Mouse (Mus musculus) embryonic facial prominence, embryonic 14.5 days (tissue): ENCODE measurements around the gene Slc30a3. TPM values are rescaled to one million over a fixed set of nuclear protein-coding genes. Genes with fewer than 3 reads are reported as not detected.
A peak's percentile ranks its signal among the peaks of the same experiment; 100 is the strongest.

Experiments
- ATAC-seq: fragments of 200-750 bp; cut with Nextera tagmentation; 2 replicates; pipeline ENCODE4 v1.8.0; 2017; ENCODE audit warnings: low read depth, moderate number of reproducible peaks, moderate TSS enrichment
- DNase-seq: peaks from one replicate; pipeline ENCODE4 v3.0.0-alpha.2; 2015; ENCODE audit warnings: low spot score
- H3K27ac ChIP-seq: fragments of 300-500 bp; sonication (generic); replicated peaks from 2 replicates; pipeline ENCODE4 v1.5.1; 2014; ENCODE audit warnings: low read depth, mild to moderate bottlenecking, low read length, moderate library complexity
- H3K27me3 ChIP-seq: fragments of 300-500 bp; sonication (generic); replicated peaks from 2 replicates; pipeline ENCODE4 v1.6.1; 2014; ENCODE audit warnings: low read length; ENCODE audit not compliant: control insufficient read depth, insufficient read depth
- H3K36me3 ChIP-seq: fragments of 300-500 bp; sonication (generic); 2 replicates; pipeline ENCODE4 v1.6.1; 2014; ENCODE audit warnings: low read length, mixed read lengths; ENCODE audit not compliant: control insufficient read depth, insufficient read depth
- H3K4me1 ChIP-seq: fragments of 300-500 bp; sonication (generic); 2 replicates; pipeline ENCODE4 v1.6.1; 2014; ENCODE audit warnings: antibody characterized with exemption, low read length; ENCODE audit not compliant: control insufficient read depth, insufficient read depth
- H3K4me2 ChIP-seq: fragments of 300-500 bp; sonication (generic); 2 replicates; pipeline ENCODE4 v1.6.1; 2014; ENCODE audit warnings: low read depth, mild to moderate bottlenecking, low read length, moderate library complexity, mixed read lengths
- H3K4me3 ChIP-seq: fragments of 300-500 bp; sonication (generic); 2 replicates; pipeline ENCODE4 v1.5.1; 2014; ENCODE audit warnings: low read depth, mild to moderate bottlenecking, low read length
- H3K9ac ChIP-seq: fragments of 300-500 bp; sonication (generic); 2 replicates; pipeline ENCODE4 v1.6.1; 2014; ENCODE audit warnings: low read depth, mild to moderate bottlenecking, low read length, moderate library complexity, mixed read lengths
- H3K9me3 ChIP-seq: fragments of 300-500 bp; sonication (generic); 2 replicates; pipeline ENCODE4 v1.6.1; 2016; ENCODE audit warnings: low read length; ENCODE audit not compliant: control insufficient read depth
- WGBS: fragments of 180-500 bp; shearing (Covaris S2); extraction: QIAGEN DNeasy Blood & Tissue Kit; methylation state at CpG from one replicate; pipeline ENCODE4 v1.1.7; 2014; 5-methylcytosine and 5-hydroxymethylcytosine counted together
- polyA plus RNA-seq: library from polyadenylated mRNA; unstranded; fragments of >200 nt; fragmentation: Nextera tagmentation; extraction: Ambion mirVana; gene quantifications from 2 replicates; pipeline ENCODE4 v1.2.1, GENCODE M21; 2014

Gene Slc30a3
- polyA plus RNA-seq, 1 experiment from 2014 or later, result 0.93 TPM

DNA sequence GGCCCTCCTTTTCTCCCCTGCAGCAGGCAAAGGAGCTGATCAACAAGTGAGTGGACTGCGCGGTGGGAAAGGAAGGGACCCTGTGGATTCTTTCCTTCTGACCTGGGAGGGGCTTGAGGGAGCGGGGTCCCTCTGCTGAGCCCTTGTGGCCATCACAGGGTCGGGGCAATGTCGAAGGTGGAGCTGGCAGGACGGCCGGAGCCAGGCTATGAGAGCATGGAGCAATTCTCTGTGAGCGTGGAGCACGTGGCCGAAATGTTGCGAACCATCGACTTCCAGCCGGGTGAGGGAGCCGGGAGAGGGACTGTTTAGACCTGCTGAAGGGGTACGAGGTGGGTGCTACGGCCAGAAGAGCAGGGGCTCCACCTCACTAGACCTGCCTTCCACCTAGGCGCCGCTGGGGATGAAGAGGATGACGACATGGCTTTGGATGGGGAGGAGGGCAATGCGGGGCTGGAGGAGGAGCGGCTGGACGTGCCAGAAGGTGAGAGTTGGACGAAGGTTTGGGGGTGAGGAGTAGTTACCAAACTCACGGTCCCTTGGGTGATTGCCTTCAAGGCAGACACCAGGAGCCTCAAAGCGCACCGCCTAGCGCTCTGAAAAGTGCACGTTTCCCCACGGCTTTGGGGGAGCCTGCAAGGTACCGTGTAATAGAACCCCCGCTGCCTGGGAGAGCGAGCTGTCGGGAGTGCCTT is 28.8 kb upstream of the Slc30a3 start:
- ATAC-seq (0 out of 2 replicates have a peak, but pooled peaks have one; percentile 30), DNase-seq (no peak)
- no peak overlapping the region for H3K9ac ChIP-seq
- H3K36me3 ChIP-seq, result 0 out of 2 replicates have a peak, but pooled peaks cover 8% of the 10 kb centered on the region
- no peak overlapping the region for H3K4me3 ChIP-seq
- WGBS, result 2% methylated on average over 28 of the region's 33 CpGs
- H3K27ac ChIP-seq, result no peak overlapping the region
- peaks cover 66% of the 10 kb centered on the region for H3K27me3 ChIP-seq
- no peaks in the 10 kb centered on the region for H3K9me3 ChIP-seq
- no peaks in the 10 kb centered on the region for H3K4me1 ChIP-seq
- peak overlapping the region; percentile 38; the same call in 1 of the 2 replicates for H3K4me2 ChIP-seq

DNA sequence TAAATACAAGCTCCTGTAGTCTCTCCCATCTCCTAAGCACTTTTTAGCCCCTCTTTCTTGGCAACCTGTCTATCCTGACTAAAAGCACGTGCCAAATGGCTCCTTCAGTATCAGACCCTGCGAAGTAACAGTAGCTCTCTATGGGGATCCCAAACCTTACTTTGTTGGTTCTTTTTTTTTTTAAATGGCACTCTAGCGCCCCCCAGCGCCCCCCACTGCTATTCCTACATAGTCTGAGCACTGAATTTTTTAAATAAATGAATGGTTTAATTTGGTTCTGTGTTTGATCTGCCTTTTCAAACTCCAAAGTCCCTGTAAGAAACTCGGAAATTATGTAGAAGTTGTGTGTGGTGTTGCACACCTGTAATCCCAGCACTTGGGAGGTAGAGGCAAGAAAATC is 18.0 kb upstream of the Slc30a3 start:
- Histone ChIP-seq H3K9ac (no peak overlapping the region), H3K4me2 (no peak overlapping the region), H3K9me3 (no peaks in the 10 kb centered on the region), H3K4me1 (no peaks in the 10 kb centered on the region), H3K36me3 (no peaks in the 10 kb centered on the region), H3K4me3 (no peak overlapping the region), H3K27me3 (no peaks in the 10 kb centered on the region), H3K27ac (no peak overlapping the region)
- 43% methylated on average over 5 of the region's 5 CpGs for WGBS
- ATAC-seq (no peak), DNase-seq (no peak)

DNA sequence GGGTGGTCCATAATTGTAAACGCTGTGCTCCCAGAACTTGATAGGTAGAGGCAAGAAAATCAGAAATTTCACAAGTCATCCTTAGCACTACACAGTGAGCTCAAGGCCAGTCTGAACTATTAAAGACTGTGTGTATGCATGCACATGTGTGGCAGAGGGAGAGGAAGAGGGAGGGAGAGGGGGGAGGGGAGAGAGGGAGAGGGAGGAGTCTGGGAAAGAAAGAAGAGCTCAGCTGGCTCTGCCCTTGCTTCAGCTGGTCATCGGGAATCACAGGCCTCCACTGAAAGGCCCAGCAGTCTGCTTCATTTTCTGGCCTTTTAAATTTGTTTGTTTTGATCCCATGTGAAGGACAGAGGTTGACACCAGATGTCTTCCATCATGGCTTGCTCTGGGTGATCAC is 15.4 kb upstream of the Slc30a3 start:
- Histone ChIP-seq H3K36me3 (no peaks in the 10 kb centered on the region), H3K9me3 (no peaks in the 10 kb centered on the region), H3K27ac (no peak overlapping the region), H3K4me2 (no peak overlapping the region), H3K27me3 (no peaks in the 10 kb centered on the region), H3K4me3 (no peak overlapping the region), H3K9ac (no peak overlapping the region), H3K4me1 (no peaks in the 10 kb centered on the region)
- DNase-seq, result no peak
- ATAC-seq, result no peak
- whole genome bisulfite sequencing, result 37% methylated on average over 2 of the region's 2 CpGs

- ATAC-seq (no peak), DNase-seq (no peak)
- Histone ChIP-seq H3K36me3 (no peaks in the 10 kb centered on the region), H3K4me1 (no peaks in the 10 kb centered on the region), H3K4me2 (no peak overlapping the region), H3K27me3 (no peaks in the 10 kb centered on the region), H3K27ac (no peak overlapping the region), H3K4me3 (no peak overlapping the region), H3K9ac (no peak overlapping the region), H3K9me3 (no peaks in the 10 kb centered on the region)
- WGBS, result 83% methylated on average over 8 of the region's 8 CpGs
Measured at GRCm38 (mm10) chr5:31121111-31121510, 13.1 kb upstream of the Slc30a3 start.

GRCm38 (mm10) chr5:31116912-31117311 is 8.9 kb upstream of the Slc30a3 start:
- Histone ChIP-seq H3K4me2 (no peak overlapping the region), H3K27ac (no peak overlapping the region), H3K9ac (no peak overlapping the region), H3K36me3 (no peaks in the 10 kb centered on the region), H3K27me3 (no peaks in the 10 kb centered on the region), H3K4me1 (no peaks in the 10 kb centered on the region), H3K4me3 (no peak overlapping the region), H3K9me3 (no peaks in the 10 kb centered on the region; the same call in 1 of the 2 replicates)
- WGBS, result 21% methylated on average over 10 of the region's 10 CpGs
- ATAC-seq, result no peak
- DNase-seq, result no peak

DNA sequence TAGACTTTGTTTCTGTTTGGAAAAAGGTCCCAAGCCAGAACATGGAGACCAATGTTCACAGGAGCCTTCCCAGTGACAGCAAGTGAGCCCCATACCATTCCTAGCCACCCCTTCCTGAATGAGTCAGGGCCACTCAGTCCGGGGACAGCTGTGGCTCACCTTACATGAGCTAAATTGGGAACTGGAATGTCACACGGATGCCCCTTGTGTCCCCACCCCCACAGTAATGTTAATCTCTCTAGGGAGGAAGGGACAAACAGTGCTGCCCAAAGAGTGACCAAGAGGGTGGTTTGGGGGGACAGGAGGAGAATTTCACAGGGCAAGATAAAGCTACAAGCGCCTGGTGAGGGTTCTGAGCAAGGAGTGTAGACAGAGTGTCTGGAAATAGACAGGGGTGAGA is 8.3 kb upstream of the Slc30a3 start, which contains the start of gene Trim54:
Trim54 (plus strand) TSS at position 359 of the 400 bp plus-strand sequence.
- no peak within 1 kb of the TSS for H3K9ac ChIP-seq
- ATAC-seq, result peak; percentile 53; the same call in 1 of the 2 replicates
- no peaks in the 10 kb centered on the region for H3K27me3 ChIP-seq
- DNase-seq, result no peak
- H3K27ac ChIP-seq, result no peak within 1 kb of the TSS
- H3K4me2 ChIP-seq, result no peak within 1 kb of the TSS
- H3K4me1 ChIP-seq, result no peaks in the 10 kb centered on the region
- WGBS, result 32% methylated on average over 3 of the region's 3 CpGs
- no peak within 1 kb of the TSS for H3K4me3 ChIP-seq
- H3K36me3 ChIP-seq, result no peaks in the 10 kb centered on the region
- no peaks in the 10 kb centered on the region; the same call in 1 of the 2 replicates for H3K9me3 ChIP-seq

GRCm38 (mm10) chr5:31110781-31111180 is 2.7 kb upstream of the Slc30a3 start:
- Histone ChIP-seq H3K4me3 (no peak overlapping the region), H3K27me3 (no peaks in the 10 kb centered on the region), H3K27ac (no peak overlapping the region), H3K36me3 (no peaks in the 10 kb centered on the region), H3K4me1 (no peaks in the 10 kb centered on the region), H3K9ac (no peak overlapping the region), H3K4me2 (no peak overlapping the region), H3K9me3 (no peaks in the 10 kb centered on the region; the same call in 1 of the 2 replicates)
- DNase-seq (no peak), ATAC-seq (no peak)
- WGBS, result 34% methylated on average over 7 of the region's 7 CpGs

DNA sequence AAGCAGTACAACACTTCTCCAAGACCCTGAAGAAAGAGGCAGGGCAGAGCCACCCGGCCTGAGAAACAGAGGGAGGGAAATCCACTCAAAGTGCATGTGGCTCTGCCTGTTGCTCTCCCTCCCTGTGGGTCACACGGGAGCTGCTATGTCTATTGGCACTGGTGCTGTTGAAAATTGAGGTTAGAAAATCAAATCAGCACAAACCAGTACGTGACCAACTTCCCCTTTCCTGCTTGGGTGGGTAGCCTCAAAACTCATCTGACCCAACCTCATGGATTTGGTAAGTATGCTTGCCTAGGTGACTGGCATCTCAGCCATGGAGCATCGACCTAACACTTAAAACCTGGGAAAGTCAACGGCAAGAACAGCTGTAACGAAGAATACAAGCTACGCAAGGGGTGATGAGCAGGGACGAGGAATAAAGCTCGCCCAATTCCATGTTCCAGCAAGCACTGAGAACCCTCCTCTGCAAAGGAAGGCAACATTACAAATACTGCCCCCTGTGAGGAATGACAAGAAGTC is 2.2 kb downstream of the Slc30a3 start, which contains the start of gene Dnajc5g:
Dnajc5g (plus strand) TSS at position 472 of the 522 bp plus-strand sequence.
- H3K27ac ChIP-seq, result no peak within 1 kb of the TSS
- WGBS, result 80% methylated on average over 9 of the region's 9 CpGs
- no peaks in the 10 kb centered on the region for H3K4me1 ChIP-seq
- H3K36me3 ChIP-seq, result no peaks in the 10 kb centered on the region
- H3K27me3 ChIP-seq, result no peaks in the 10 kb centered on the region
- ATAC-seq (no peak), DNase-seq (no peak)
- H3K4me3 ChIP-seq, result no peak within 1 kb of the TSS
- no peak within 1 kb of the TSS for H3K4me2 ChIP-seq
- no peaks in the 10 kb centered on the region for H3K9me3 ChIP-seq
- no peak within 1 kb of the TSS for H3K9ac ChIP-seq
